Mouse (Mus musculus) left cerebral cortex, adult 2 months (tissue): ENCODE measurements at regions not wholly inside any gene's neighbourhood (a gene's known extent, or its start where the extent isn't known, plus 50 kb on each side); places are given as distances from the start of the nearest gene placed in this dataset.

Experiments
- DNase-seq, 2 experiments: peaks; one replicate each; pipeline ENCODE4 v3.0.0; 2021 to 2022; ENCODE audit warnings: low spot score in 2 of 2, mixed read lengths in 1 of 2; ENCODE audit errors: extremely low spot score in 1 of 2
- H3K27ac ChIP-seq: fragments of 200-600 bp; 2 replicates; pipeline ENCODE4 v1.8.1; 2022
- H3K4me3 ChIP-seq: fragments of 200-600 bp; 2 replicates; pipeline ENCODE4 v1.8.1; 2022
- CTCF ChIP-seq: fragments of 200-600 bp; IDR thresholded peaks from 2 replicates; pipeline ENCODE4 v1.8.1; 2022; ENCODE audit warnings: antibody characterized with exemption, mild to moderate bottlenecking, moderate library complexity
- intact Hi-C: fragments of 180-260 bp; cut with DNase I; formaldehyde crosslinking; loops from one replicate; pipeline ENCODE4 v1.15.1; 2025

DNA sequence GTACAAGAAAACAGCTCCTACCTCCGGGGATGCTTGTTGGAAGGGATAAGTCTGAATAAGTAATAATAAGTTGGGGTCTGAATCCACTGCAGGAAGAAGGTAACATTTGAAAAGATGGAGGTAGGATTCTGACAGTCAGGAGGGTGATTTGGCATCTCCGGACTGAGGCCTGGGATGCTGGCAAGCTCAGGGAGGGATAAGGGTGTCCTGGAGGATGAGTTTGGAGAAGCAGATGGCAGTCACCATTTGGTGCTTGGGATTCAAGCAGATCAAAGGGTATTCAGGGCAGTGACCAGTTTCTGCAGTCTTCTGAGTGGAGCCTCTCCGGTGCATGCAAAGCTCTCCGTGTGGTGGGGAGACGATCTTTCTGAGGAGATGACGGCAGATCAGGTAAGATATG, 62.9 kb upstream of the Gm2310 start:
- intact Hi-C loops: no loop called here
- no peak for TF ChIP-seq CTCF
- no peak overlapping the region for H3K27ac ChIP-seq
- no peak for DNase-seq
- no peak overlapping the region for H3K4me3 ChIP-seq

DNA sequence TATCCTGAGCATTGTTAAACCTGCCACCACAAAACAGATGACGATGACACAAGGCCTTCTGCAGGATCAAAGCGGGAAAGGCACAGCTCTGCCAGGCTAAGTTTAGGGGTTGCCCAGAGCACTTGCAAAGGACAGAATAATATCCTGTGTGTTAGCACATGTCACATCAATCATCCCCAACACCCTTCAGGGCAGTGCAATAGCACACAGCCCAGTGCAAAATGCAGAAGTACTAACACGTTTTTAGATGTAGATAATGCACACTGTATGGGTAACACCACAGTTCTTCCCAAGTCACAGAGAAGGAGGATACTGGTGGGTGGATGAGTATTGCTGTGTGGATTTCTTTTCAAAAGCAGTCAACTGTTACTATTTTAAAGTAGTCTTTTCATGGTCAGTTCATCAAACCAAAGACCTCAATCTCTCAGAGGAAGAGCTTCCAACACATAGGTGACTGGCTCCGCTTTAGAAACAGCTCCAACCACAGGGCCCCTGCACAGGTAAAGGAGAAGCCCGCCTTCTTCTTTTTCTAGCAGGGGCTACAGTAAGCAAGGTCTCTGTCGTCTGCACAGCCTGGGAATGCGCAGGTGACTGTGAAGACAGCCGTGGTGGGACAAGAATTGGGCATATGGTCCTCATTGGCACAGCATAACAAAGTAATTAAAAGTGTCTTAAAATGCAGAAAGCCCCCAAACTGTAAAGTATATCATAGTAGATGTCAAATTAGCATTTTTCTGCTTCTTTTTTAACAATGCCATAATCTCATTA, 61.6 kb upstream of the Gm2310 start:
- intact Hi-C loops: no loop called here
- Histone ChIP-seq H3K27ac (no peak overlapping the region), H3K4me3 (no peak overlapping the region)
- TF ChIP-seq CTCF: no peak
- no peak for DNase-seq

DNA sequence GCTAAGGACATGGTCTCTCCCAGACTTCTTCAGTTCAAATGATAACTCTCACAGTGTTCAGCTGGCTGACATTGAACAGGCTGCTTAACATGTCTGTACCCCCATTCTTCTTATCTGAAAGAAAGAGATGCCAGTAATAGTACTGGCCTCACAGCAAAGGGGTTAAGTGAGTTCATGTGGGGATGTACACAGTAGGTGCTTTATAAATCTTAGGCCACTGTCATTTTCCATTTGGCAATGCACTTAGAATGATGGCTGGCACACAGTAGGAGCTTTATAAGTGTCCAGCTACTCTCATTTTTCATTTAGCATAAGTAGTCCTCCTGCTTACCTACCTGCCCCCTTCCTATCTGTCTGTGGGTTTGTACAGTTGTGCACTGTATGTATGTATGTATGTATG, 60.3 kb upstream of the Gm2310 start:
- no peak for DNase-seq
- intact Hi-C loops: no loop called here
- Histone ChIP-seq H3K4me3 (no peak overlapping the region), H3K27ac (no peak overlapping the region)
- no peak for TF ChIP-seq CTCF

DNA sequence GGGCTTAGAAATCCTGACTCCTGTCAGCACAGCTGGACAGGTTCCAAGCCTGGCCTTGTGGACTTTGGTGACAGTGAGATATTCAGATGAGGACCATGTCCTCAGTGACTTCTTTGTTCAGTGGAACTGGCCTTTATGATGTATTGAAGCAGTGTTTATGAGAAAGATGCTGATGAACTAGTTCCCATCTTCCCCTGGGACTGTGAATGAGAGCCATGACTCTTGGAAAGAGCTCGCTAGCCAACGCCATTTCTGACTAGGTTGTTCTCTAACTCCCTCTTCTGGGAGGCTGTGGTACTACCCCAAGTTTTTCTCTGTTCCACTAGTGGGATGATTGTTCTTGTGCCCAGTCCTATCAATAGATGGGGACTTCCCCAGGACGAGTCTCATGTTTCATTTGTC, 57.7 kb upstream of the Gm2310 start:
- peak; percentile 28 to 39 for DNase-seq

DNA sequence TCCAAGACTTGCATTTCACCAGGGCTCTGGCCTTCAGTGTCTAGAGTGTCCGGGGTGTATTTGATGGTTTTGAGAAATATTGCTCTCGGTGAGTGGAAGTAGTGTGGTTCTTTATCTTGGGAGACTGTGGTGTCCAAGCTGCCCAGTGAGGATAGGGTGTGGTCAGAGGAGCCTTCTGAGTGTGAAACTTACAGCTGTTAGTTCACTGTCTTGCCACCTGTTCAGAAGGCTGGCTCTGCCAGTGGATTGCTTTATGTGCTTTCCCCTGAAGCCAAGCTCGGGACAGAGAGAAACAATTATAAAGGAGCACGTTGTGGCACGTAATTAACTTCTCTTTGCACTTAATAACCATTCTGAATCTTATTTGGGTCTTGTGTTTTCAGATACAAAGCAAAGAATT, 57.2 kb upstream of the Gm2310 start:
- Histone ChIP-seq H3K27ac (no peak overlapping the region), H3K4me3 (no peak overlapping the region)
- no peak for TF ChIP-seq CTCF
- no peak for DNase-seq
- intact Hi-C loops: loop anchor here (2.0 kb wide), 1 partner anchor 130 kb away; no protein-coding TSS in a partner anchor

More for the DNA sequence above, 57.7 kb upstream of the Gm2310 start:
- TF ChIP-seq CTCF: peak; percentile 62
- Histone ChIP-seq H3K4me3 (no peak overlapping the region), H3K27ac (no peak overlapping the region)
- intact Hi-C loops: loop anchor here (2.0 kb wide), 1 partner anchor 131 kb away; no protein-coding TSS in a partner anchor

DNA sequence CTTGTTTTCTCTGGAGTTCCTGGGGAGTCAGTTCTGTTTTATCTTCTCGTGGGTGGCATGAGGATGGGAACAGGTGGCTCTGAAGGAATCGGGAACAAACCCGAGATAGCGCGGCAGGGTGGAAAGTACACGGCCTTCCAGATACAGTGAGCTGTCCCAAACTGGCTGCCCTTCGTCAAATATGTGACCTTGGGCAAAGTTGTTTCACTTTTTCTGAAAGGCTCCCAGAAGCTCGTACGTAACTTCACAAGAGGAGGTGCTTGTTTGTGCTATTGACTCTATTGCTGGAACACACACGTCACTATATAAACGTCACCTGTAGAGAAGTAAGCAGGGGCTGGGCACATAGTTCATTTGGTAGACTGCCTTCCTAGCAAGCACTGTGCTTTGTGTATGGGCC, 49.9 kb upstream of the Gm2310 start:
- DNase-seq: peak in 1 of 2 experiments; percentile 15
- Histone ChIP-seq H3K27ac (no peak overlapping the region), H3K4me3 (peak overlapping the region; percentile 56)
- TF ChIP-seq CTCF: no peak
- intact Hi-C loops: loop anchor here (1.0 kb wide), 2 partner anchors 57 to 124 kb away; no protein-coding TSS in a partner anchor
